Mouse (Mus musculus) embryonic facial prominence, embryonic 14.5 days (tissue): ENCODE measurements at regions not wholly inside any gene's neighbourhood (a gene's known extent, or its start where the extent isn't known, plus 50 kb on each side); places are given as distances from the start of the nearest gene placed in this dataset.
A peak's percentile ranks its signal among the peaks of the same experiment; 100 is the strongest.

ENCODE experiments used
- ATAC-seq: fragments of 200-750 bp; cut with Nextera tagmentation; 2 replicates; pipeline ENCODE4 v1.8.0; 2017; ENCODE audit warnings: low read depth, moderate number of reproducible peaks, moderate TSS enrichment
- DNase-seq: peaks from one replicate; pipeline ENCODE4 v3.0.0-alpha.2; 2015; ENCODE audit warnings: low spot score
- H3K27ac ChIP-seq: fragments of 300-500 bp; sonication (generic); replicated peaks from 2 replicates; pipeline ENCODE4 v1.5.1; 2014; ENCODE audit warnings: low read depth, mild to moderate bottlenecking, low read length, moderate library complexity
- H3K27me3 ChIP-seq: fragments of 300-500 bp; sonication (generic); replicated peaks from 2 replicates; pipeline ENCODE4 v1.6.1; 2014; ENCODE audit warnings: low read length; ENCODE audit not compliant: control insufficient read depth, insufficient read depth
- H3K36me3 ChIP-seq: fragments of 300-500 bp; sonication (generic); 2 replicates; pipeline ENCODE4 v1.6.1; 2014; ENCODE audit warnings: low read length, mixed read lengths; ENCODE audit not compliant: control insufficient read depth, insufficient read depth
- H3K4me1 ChIP-seq: fragments of 300-500 bp; sonication (generic); 2 replicates; pipeline ENCODE4 v1.6.1; 2014; ENCODE audit warnings: antibody characterized with exemption, low read length; ENCODE audit not compliant: control insufficient read depth, insufficient read depth
- H3K4me2 ChIP-seq: fragments of 300-500 bp; sonication (generic); 2 replicates; pipeline ENCODE4 v1.6.1; 2014; ENCODE audit warnings: low read depth, mild to moderate bottlenecking, low read length, moderate library complexity, mixed read lengths
- H3K4me3 ChIP-seq: fragments of 300-500 bp; sonication (generic); 2 replicates; pipeline ENCODE4 v1.5.1; 2014; ENCODE audit warnings: low read depth, mild to moderate bottlenecking, low read length
- H3K9ac ChIP-seq: fragments of 300-500 bp; sonication (generic); 2 replicates; pipeline ENCODE4 v1.6.1; 2014; ENCODE audit warnings: low read depth, mild to moderate bottlenecking, low read length, moderate library complexity, mixed read lengths
- H3K9me3 ChIP-seq: fragments of 300-500 bp; sonication (generic); 2 replicates; pipeline ENCODE4 v1.6.1; 2016; ENCODE audit warnings: low read length; ENCODE audit not compliant: control insufficient read depth
- WGBS: fragments of 180-500 bp; shearing (Covaris S2); extraction: QIAGEN DNeasy Blood & Tissue Kit; methylation state at CpG from one replicate; pipeline ENCODE4 v1.1.7; 2014; 5-methylcytosine and 5-hydroxymethylcytosine counted together

GRCm38 (mm10) chr10:72923611-72924010 lies 175.5 kb upstream of the Pcdh15 start:
- ATAC-seq (no peak), DNase-seq (no peak)
- Histone ChIP-seq H3K4me3 (no peak overlapping the region), H3K4me2 (no peak overlapping the region), H3K4me1 (no peaks in the 10 kb centered on the region), H3K9ac (no peak overlapping the region), H3K36me3 (no peaks in the 10 kb centered on the region), H3K27ac (no peak overlapping the region), H3K9me3 (no peaks in the 10 kb centered on the region), H3K27me3 (no peaks in the 10 kb centered on the region)
- WGBS = 86% methylated on average over 2 of the region's 2 CpGs

GRCm38 (mm10) chr10:72956957-72957356 lies 142.2 kb upstream of the Pcdh15 start:
- Histone ChIP-seq H3K27ac (no peak overlapping the region), H3K4me2 (no peak overlapping the region), H3K4me1 (no peaks in the 10 kb centered on the region), H3K4me3 (no peak overlapping the region), H3K27me3 (no peaks in the 10 kb centered on the region), H3K36me3 (no peaks in the 10 kb centered on the region), H3K9ac (no peak overlapping the region), H3K9me3 (no peaks in the 10 kb centered on the region)
- DNase-seq (no peak), ATAC-seq (no peak)
- 68% methylated on average over 3 of the region's 3 CpGs for WGBS

GRCm38 (mm10) chr10:72960051-72960450 lies 139.1 kb upstream of the Pcdh15 start:
- H3K4me2 ChIP-seq = no peak overlapping the region
- 56% methylated on average over 3 of the region's 3 CpGs for WGBS
- no peaks in the 10 kb centered on the region for H3K36me3 ChIP-seq
- DNase-seq (no peak), ATAC-seq (no peak)
- no peaks in the 10 kb centered on the region for H3K4me1 ChIP-seq
- no peak overlapping the region for H3K9ac ChIP-seq
- no peak overlapping the region for H3K4me3 ChIP-seq
- H3K27me3 ChIP-seq = no peaks in the 10 kb centered on the region
- no peak overlapping the region for H3K27ac ChIP-seq
- H3K9me3 ChIP-seq = no peaks in the 10 kb centered on the region

- DNase-seq = peak; percentile 15
- no peak overlapping the region for H3K9ac ChIP-seq
- H3K4me2 ChIP-seq = no peak overlapping the region
- no peaks in the 10 kb centered on the region for H3K27me3 ChIP-seq
- H3K4me1 ChIP-seq = no peaks in the 10 kb centered on the region
- WGBS = 23% methylated on average over 1 of the region's 1 CpGs
- H3K27ac ChIP-seq = no peak overlapping the region
- H3K4me3 ChIP-seq = no peak overlapping the region
- no peaks in the 10 kb centered on the region for H3K9me3 ChIP-seq
- no peak for ATAC-seq
- H3K36me3 ChIP-seq = no peaks in the 10 kb centered on the region
Observed at GRCm38 (mm10) chr10:72981359-72981758, 117.8 kb upstream of the Pcdh15 start.

GRCm38 (mm10) chr10:72988355-72988754 lies 110.8 kb upstream of the Pcdh15 start:
- H3K27me3 ChIP-seq = no peaks in the 10 kb centered on the region
- ATAC-seq = no peak
- no peak for DNase-seq
- H3K9ac ChIP-seq = no peak overlapping the region
- no peak overlapping the region for H3K4me2 ChIP-seq
- no peaks in the 10 kb centered on the region for H3K9me3 ChIP-seq
- H3K36me3 ChIP-seq = no peaks in the 10 kb centered on the region
- no peaks in the 10 kb centered on the region for H3K4me1 ChIP-seq
- no peak overlapping the region for H3K4me3 ChIP-seq
- H3K27ac ChIP-seq = no peak overlapping the region

GRCm38 (mm10) chr10:73010897-73011296 lies 88.2 kb upstream of the Pcdh15 start:
- no peaks in the 10 kb centered on the region for H3K36me3 ChIP-seq
- 74% methylated on average over 3 of the region's 3 CpGs for whole genome bisulfite sequencing
- no peaks in the 10 kb centered on the region for H3K9me3 ChIP-seq
- H3K9ac ChIP-seq = no peak overlapping the region
- ATAC-seq (no peak), DNase-seq (no peak)
- no peak overlapping the region for H3K27ac ChIP-seq
- H3K4me3 ChIP-seq = no peak overlapping the region
- H3K27me3 ChIP-seq = no peaks in the 10 kb centered on the region
- no peak overlapping the region for H3K4me2 ChIP-seq
- no peaks in the 10 kb centered on the region for H3K4me1 ChIP-seq

GRCm38 (mm10) chr10:73011874-73012273 lies 87.3 kb upstream of the Pcdh15 start:
- Histone ChIP-seq H3K4me1 (no peaks in the 10 kb centered on the region), H3K9ac (no peak overlapping the region), H3K36me3 (no peaks in the 10 kb centered on the region), H3K27ac (no peak overlapping the region), H3K4me3 (no peak overlapping the region), H3K4me2 (no peak overlapping the region), H3K27me3 (no peaks in the 10 kb centered on the region), H3K9me3 (no peaks in the 10 kb centered on the region)
- peak; percentile 10 for DNase-seq
- no peak for ATAC-seq
- WGBS = 73% methylated on average over 5 of the region's 5 CpGs

- H3K4me1 ChIP-seq = no peaks in the 10 kb centered on the region
- no peak for ATAC-seq
- H3K36me3 ChIP-seq = no peaks in the 10 kb centered on the region
- H3K4me2 ChIP-seq = no peak overlapping the region
- no peaks in the 10 kb centered on the region for H3K27me3 ChIP-seq
- DNase-seq = no peak
- no peak overlapping the region for H3K4me3 ChIP-seq
- no peak overlapping the region for H3K9ac ChIP-seq
- no peaks in the 10 kb centered on the region for H3K9me3 ChIP-seq
- no peak overlapping the region for H3K27ac ChIP-seq
- 74% methylated on average over 2 of the region's 2 CpGs for WGBS
Observed at GRCm38 (mm10) chr10:73037476-73037875, 61.7 kb upstream of the Pcdh15 start.

GRCm38 (mm10) chr10:73039551-73039950 lies 59.6 kb upstream of the Pcdh15 start:
- H3K36me3 ChIP-seq = no peaks in the 10 kb centered on the region
- no peak overlapping the region for H3K27ac ChIP-seq
- WGBS = 47% methylated on average over 1 of the region's 1 CpGs
- H3K27me3 ChIP-seq = no peaks in the 10 kb centered on the region
- no peaks in the 10 kb centered on the region for H3K9me3 ChIP-seq
- H3K4me3 ChIP-seq = no peak overlapping the region
- H3K9ac ChIP-seq = no peak overlapping the region
- no peak for ATAC-seq
- DNase-seq = no peak
- no peak overlapping the region for H3K4me2 ChIP-seq
- no peaks in the 10 kb centered on the region for H3K4me1 ChIP-seq
